Mouse (Mus musculus) G1E (cell line): ENCODE data around the gene Nccrp1.

Experiments
- CTCF ChIP-seq: IDR thresholded peaks from 2 replicates; pipeline ENCODE4 v1.5.1; 2012; ENCODE audit warnings: low read depth, low read length, inconsistent platforms, mixed read lengths
- GATA1 ChIP-seq: IDR thresholded peaks from 2 replicates; pipeline ENCODE4 v1.6.1; 2012; ENCODE audit warnings: borderline replicate concordance, low read length, inconsistent platforms, mixed read lengths
- GATA2 ChIP-seq: IDR thresholded peaks from 2 replicates; pipeline ENCODE4 v1.6.1; 2012; ENCODE audit warnings: low read depth, low read length, inconsistent platforms, borderline replicate concordance
- TAL1 ChIP-seq: conservative IDR thresholded peaks from 2 replicates; pipeline ENCODE4 v1.6.1; 2012; ENCODE audit warnings: low read depth, low read length, inconsistent platforms, mixed read lengths

GRCm38 (mm10) chr7:28583570-28584344 lies 36.7 kb upstream of the Nccrp1 start:
- TF ChIP-seq CTCF (no peak), GATA2 (no peak), TAL1 (no peak), GATA1 (no peak)
